Mouse (Mus musculus) ZHBTc4 (cell line): ENCODE measurements around the gene Defb21.

Experiments
- DNase-seq: peaks from one replicate; pipeline ENCODE4 v3.0.0-alpha.2; 2011; ENCODE audit warnings: low read depth, low spot score

Defb21 gene

DNA sequence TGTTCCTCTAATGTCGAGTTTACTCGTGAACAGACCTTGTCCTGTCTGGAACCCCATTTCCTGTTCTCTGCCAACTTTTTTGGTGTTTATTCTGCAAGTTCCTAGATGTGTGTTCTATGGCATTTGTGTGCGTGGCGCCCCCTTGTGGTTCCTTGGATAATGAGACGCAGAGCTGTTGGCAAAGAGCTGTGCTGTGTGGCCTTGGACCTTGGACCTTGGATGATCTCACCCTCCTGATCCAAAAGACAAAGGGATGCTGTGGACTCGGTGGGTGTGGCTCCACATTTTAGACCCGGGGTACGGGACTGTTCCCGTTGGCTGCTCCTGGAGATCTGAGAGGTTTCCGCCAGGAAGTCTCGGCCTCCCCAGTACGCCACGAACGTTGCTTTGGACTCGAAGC lies 31.5 kb downstream of the Defb21 start, which contains the start of gene Defb36:
Gene Defb36, plus strand, starts transcription at position 271 of the 400 bp plus-strand sequence.
- peak; percentile 81 for DNase-seq

DNA sequence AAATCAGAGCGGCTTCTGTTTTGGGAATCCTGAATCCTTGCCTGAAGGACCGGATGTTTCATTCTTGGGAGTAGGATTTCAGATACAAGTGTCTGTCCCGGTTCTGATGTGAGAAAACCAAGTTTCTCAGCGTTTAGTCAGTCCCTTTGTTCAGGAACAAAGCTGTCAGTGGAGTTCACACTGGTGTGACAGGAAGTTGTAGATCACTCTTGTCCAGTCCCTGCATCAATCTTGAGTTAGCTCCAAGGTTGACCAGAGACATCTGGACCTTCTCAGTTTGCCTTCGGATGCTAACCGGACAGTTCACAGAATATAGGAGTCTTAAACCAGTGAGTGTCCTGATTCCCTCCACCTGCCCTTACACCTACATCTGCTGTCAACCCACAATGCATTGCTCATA lies 35.2 kb downstream of the Defb21 start:
- no peak for DNase-seq

DNA sequence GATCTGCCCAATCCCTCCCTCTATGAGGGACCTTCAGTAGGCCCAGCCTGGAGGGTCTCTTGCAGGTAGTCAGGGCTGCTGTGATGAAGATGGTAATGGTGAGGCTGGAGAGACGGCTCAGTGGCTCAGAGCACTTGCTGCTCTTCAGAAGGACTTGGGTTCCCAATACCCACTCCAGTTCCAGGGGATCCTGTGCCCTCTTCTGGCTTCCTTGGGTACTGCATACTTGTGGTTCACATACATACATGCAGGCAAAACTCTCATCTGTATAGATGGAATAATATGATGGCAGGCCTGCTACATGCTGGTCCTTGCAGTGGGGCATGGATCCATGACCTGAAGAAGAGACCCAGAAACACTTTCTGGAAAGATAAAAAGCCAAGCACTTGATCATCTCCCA lies 36.2 kb downstream of the Defb21 start:
- peak; percentile 74 for DNase-seq

DNA sequence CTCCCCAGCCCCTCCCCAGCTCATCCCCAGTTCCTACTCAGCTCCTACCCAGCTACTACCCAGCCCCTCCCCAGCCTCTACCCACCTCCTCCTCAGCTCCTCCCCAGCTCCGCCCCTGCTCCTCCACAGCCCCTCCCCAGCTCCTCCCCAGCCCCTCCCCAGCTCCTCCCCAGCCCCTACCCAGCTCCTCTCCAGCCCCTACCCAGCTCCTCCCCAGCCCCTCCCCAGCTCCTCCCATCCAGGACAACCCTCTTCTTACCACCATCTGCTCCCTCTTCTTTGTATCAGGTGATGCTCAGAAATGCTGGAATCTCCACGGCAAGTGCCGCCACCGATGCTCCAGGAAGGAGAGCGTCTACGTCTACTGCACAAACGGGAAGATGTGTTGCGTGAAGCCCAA lies 39.6 kb downstream of the Defb21 start:
- peak; percentile 75 for DNase-seq

GRCm38 (mm10) chr2:152615563-152615962 lies 43.0 kb downstream of the Defb21 start:
- DNase-seq: peak; percentile 83

GRCm38 (mm10) chr2:152616470-152616869 lies 43.9 kb downstream of the Defb21 start:
- DNase-seq: no peak

DNA sequence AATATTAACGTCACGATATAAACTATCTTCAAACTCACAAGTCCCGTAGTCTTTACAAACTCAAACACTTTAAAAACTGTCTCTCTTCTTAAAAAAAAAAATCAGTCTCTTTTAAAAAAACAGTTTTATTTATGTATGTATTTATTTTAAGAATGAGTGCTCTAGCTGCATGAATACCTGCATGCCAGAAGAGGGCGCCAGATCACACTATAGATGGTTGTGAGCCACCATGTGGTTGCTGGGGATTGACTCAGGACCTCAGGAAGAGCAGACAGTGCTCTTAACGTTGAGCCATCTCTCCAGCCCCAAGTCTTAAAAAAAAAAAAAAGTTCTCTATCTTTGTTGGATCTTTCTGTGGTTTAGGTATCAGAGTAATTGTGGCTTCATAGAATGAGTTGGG lies 44.8 kb downstream of the Defb21 start:
- peak; percentile 74 for DNase-seq

- no peak for DNase-seq
These were observed 48.0 kb downstream of the Defb21 start for GRCm38 (mm10) chr2:152620367-152621134.

DNA sequence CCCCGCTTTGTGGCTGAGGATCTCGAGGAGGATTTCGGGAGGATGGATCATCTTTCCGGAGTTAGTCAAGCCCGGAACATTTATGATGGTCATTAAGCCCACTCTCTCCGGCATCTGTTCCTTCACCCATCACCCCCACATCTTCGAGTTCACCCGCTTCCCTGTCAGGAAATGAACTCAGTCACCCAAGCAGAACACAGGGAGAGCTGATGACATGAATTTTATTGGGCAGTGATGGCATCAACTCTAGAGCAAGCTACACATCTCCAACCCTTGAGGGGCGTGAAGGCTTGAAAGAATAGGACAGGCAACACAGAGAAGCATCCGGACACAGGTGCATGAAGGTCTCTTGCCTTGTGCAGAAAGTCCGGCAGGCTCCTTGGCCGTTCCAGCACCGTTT lies 49.6 kb downstream of the Defb21 start:
- DNase-seq: no peak

GRCm38 (mm10) chr2:152622953-152623352 lies 50.4 kb downstream of the Defb21 start, which contains the start of gene Defb25:
Gene Defb25, minus strand, starts transcription at chr2:152623053.
- no peak for DNase-seq
